Mouse (Mus musculus): ENCODE results near the gene C2cd4b. TPM values are rescaled to one million over a fixed set of nuclear protein-coding genes. Genes with fewer than 3 reads are reported as not detected.

C2cd4b gene
- polyA plus RNA-seq, 1 experiment from 2014 or later: not detected

- H3K4me1 ChIP-seq (ENCODE audit: insufficient read depth): no peaks in the 10 kb centered on the region
- TF ChIP-seq EP300 (IDR thresholded peaks at IDR 0.05; ENCODE audit: low read depth): no peak
- ATAC-seq (no peak), DNase-seq (no peak)
- WGBS (ENCODE audit: insufficient replicate concordance): 56% methylated on average over 1 of the region's 1 CpGs
- no peak overlapping the region for H3K27ac ChIP-seq (ENCODE audit: low read depth)
- no peaks in the 10 kb centered on the region for H3K9me3 ChIP-seq (ENCODE audit: low read length)
- peaks cover 8% of the 10 kb centered on the region; the same call in 1 of the 2 replicates for H3K27me3 ChIP-seq (ENCODE audit: insufficient read depth, low read length)
- no peak overlapping the region for H3K4me3 ChIP-seq (ENCODE audit: low read depth, low read length)
- no peak overlapping the region for H3K4me2 ChIP-seq (ENCODE audit: low read depth, low read length)
- H3K36me3 ChIP-seq (replicated peaks; ENCODE audit: insufficient read depth, low read length): no peaks in the 10 kb centered on the region
- no peak overlapping the region for H3K9ac ChIP-seq (replicated peaks)
These were observed 35.0 kb downstream of the C2cd4b start for GRCm38 (mm10) chr9:67794216-67794615.

- Histone ChIP-seq H3K27ac (ENCODE audit: low read depth) (no peak overlapping the region), H3K36me3 (replicated peaks; ENCODE audit: insufficient read depth, low read length) (no peaks in the 10 kb centered on the region), H3K9ac (replicated peaks) (no peak overlapping the region), H3K27me3 (ENCODE audit: insufficient read depth, low read length) (peaks cover 8% of the 10 kb centered on the region; the same call in 1 of the 2 replicates), H3K4me1 (ENCODE audit: insufficient read depth) (no peaks in the 10 kb centered on the region), H3K4me3 (ENCODE audit: low read depth, low read length) (no peak overlapping the region), H3K9me3 (ENCODE audit: low read length) (no peaks in the 10 kb centered on the region), H3K4me2 (ENCODE audit: low read depth, low read length) (no peak overlapping the region)
- WGBS (ENCODE audit: insufficient replicate concordance): 74% methylated on average over 4 of the region's 4 CpGs
- ATAC-seq (no peak), DNase-seq (no peak)
- TF ChIP-seq CTCF (IDR thresholded peaks at IDR 0.05; ENCODE audit: low read depth) (no peak), EP300 (IDR thresholded peaks at IDR 0.05; ENCODE audit: low read depth) (no peak)
These were observed 35.4 kb downstream of the C2cd4b start for GRCm38 (mm10) chr9:67794668-67795067.

GRCm38 (mm10) chr9:67795205-67795675 is 36.0 kb downstream of the C2cd4b start:
- 70% methylated on average over 14 of the region's 14 CpGs for WGBS (ENCODE audit: insufficient replicate concordance)
- no peaks in the 10 kb centered on the region for H3K36me3 ChIP-seq (replicated peaks; ENCODE audit: insufficient read depth, low read length)
- H3K9me3 ChIP-seq (ENCODE audit: low read length): no peaks in the 10 kb centered on the region
- H3K27ac ChIP-seq (ENCODE audit: low read depth): no peak overlapping the region
- no peak overlapping the region for H3K4me2 ChIP-seq (ENCODE audit: low read depth, low read length)
- no peak overlapping the region for H3K4me3 ChIP-seq (ENCODE audit: low read depth, low read length)
- no peaks in the 10 kb centered on the region for H3K4me1 ChIP-seq (ENCODE audit: insufficient read depth)
- H3K27me3 ChIP-seq (ENCODE audit: insufficient read depth, low read length): peaks cover 8% of the 10 kb centered on the region; the same call in 1 of the 2 replicates
- no peak for ATAC-seq
- no peak overlapping the region for H3K9ac ChIP-seq (replicated peaks)
- TF ChIP-seq EP300 (IDR thresholded peaks at IDR 0.05; ENCODE audit: low read depth) (no peak), CTCF (IDR thresholded peaks at IDR 0.05; ENCODE audit: low read depth) (no peak)
- peak; percentile 66 for DNase-seq

GRCm38 (mm10) chr9:67799078-67799819 is 40.0 kb downstream of the C2cd4b start:
- Histone ChIP-seq H3K4me3 (ENCODE audit: low read depth, low read length) (no peak overlapping the region), H3K9ac (replicated peaks) (no peak overlapping the region), H3K4me1 (ENCODE audit: insufficient read depth) (no peaks in the 10 kb centered on the region), H3K9me3 (ENCODE audit: low read length) (no peaks in the 10 kb centered on the region), H3K27me3 (ENCODE audit: insufficient read depth, low read length) (peaks cover 8% of the 10 kb centered on the region; the same call in 1 of the 2 replicates), H3K36me3 (replicated peaks; ENCODE audit: insufficient read depth, low read length) (no peaks in the 10 kb centered on the region), H3K27ac (ENCODE audit: low read depth) (no peak overlapping the region), H3K4me2 (ENCODE audit: low read depth, low read length) (no peak overlapping the region)
- no peak for TF ChIP-seq CTCF (IDR thresholded peaks at IDR 0.05; ENCODE audit: low read depth)
- TF ChIP-seq EP300 (IDR thresholded peaks at IDR 0.05; ENCODE audit: low read depth): no peak
- ATAC-seq (no peak), DNase-seq (no peak)
- WGBS (ENCODE audit: insufficient replicate concordance): 53% methylated on average over 14 of the region's 14 CpGs

- H3K9ac ChIP-seq (replicated peaks): no peak overlapping the region
- DNase-seq (peak; percentile 67), ATAC-seq (no peak)
- H3K9me3 ChIP-seq (ENCODE audit: low read length): no peaks in the 10 kb centered on the region
- H3K27ac ChIP-seq (ENCODE audit: low read depth): no peak overlapping the region
- 29% methylated on average over 6 of the region's 6 CpGs for WGBS (ENCODE audit: insufficient replicate concordance)
- H3K4me1 ChIP-seq (ENCODE audit: insufficient read depth): no peaks in the 10 kb centered on the region
- H3K36me3 ChIP-seq (replicated peaks; ENCODE audit: insufficient read depth, low read length): no peaks in the 10 kb centered on the region
- H3K4me2 ChIP-seq (ENCODE audit: low read depth, low read length): no peak overlapping the region
- TF ChIP-seq CTCF (IDR thresholded peaks at IDR 0.05; ENCODE audit: low read depth): peak; percentile 77
- TF ChIP-seq EP300 (IDR thresholded peaks at IDR 0.05; ENCODE audit: low read depth): no peak
- no peaks in the 10 kb centered on the region for H3K27me3 ChIP-seq (ENCODE audit: insufficient read depth, low read length)
- no peak overlapping the region for H3K4me3 ChIP-seq (ENCODE audit: low read depth, low read length)
These were observed 43.0 kb downstream of the C2cd4b start for GRCm38 (mm10) chr9:67802241-67802640.

- TF ChIP-seq EP300 (IDR thresholded peaks at IDR 0.05; ENCODE audit: low read depth) (no peak), CTCF (IDR thresholded peaks at IDR 0.05; ENCODE audit: low read depth) (no peak)
- ATAC-seq: no peak
- no peaks in the 10 kb centered on the region for H3K36me3 ChIP-seq (replicated peaks; ENCODE audit: insufficient read depth, low read length)
- 66% methylated on average over 5 of the region's 5 CpGs for WGBS (ENCODE audit: insufficient replicate concordance)
- no peaks in the 10 kb centered on the region for H3K9me3 ChIP-seq (ENCODE audit: low read length)
- H3K4me1 ChIP-seq (ENCODE audit: insufficient read depth): no peaks in the 10 kb centered on the region
- no peak overlapping the region for H3K4me2 ChIP-seq (ENCODE audit: low read depth, low read length)
- H3K4me3 ChIP-seq (ENCODE audit: low read depth, low read length): no peak overlapping the region
- no peak for DNase-seq
- no peaks in the 10 kb centered on the region for H3K27me3 ChIP-seq (ENCODE audit: insufficient read depth, low read length)
- H3K27ac ChIP-seq (ENCODE audit: low read depth): no peak overlapping the region
- no peak overlapping the region for H3K9ac ChIP-seq (replicated peaks)
These were observed 47.8 kb downstream of the C2cd4b start for GRCm38 (mm10) chr9:67807000-67807399.
